Mouse (Mus musculus): ENCODE data around the gene Sorcs2. TPM values are rescaled to one million over a fixed set of nuclear protein-coding genes. Genes with fewer than 3 reads are reported as not detected.

Gene Sorcs2
- total and polyA plus RNA-seq, 3 experiments: 0.42 to 1.6 (median 0.46) TPM

- no peak for DNase-seq (ENCODE audit: extremely low read depth)
- no peak overlapping the region for H3K27ac ChIP-seq (ENCODE audit: insufficient read depth, low read depth)
- no peak overlapping the region for H3K4me2 ChIP-seq (ENCODE audit: insufficient read depth, low read depth, poor library complexity, severe bottlenecking)
- in situ Hi-C loops (cut with MboI; ENCODE audit: low pct_ligation_motif_present, low pct_unique_long_range_greater_than_20kb, low sequenced_read_pairs) (no loop called here), dilution Hi-C loops (cut with MboI; ENCODE audit: extremely low pct_ligation_motif_present, extremely low pct_unique_long_range_greater_than_20kb, low sequenced_read_pairs) (no loop called here)
- no peaks in the 10 kb centered on the region for H3K36me3 ChIP-seq (replicated peaks in 1 of 2; ENCODE audit: control insufficient read depth in 1 of 2, insufficient read depth in 1 of 2, low read length in 1 of 2)
- no peak overlapping the region for H3K4me3 ChIP-seq (replicated peaks in 1 of 3; ENCODE audit: low read depth in 2 of 3, low read length in 2 of 3, poor library complexity in 1 of 3)
- peaks cover 90% of the 10 kb centered on the region for H3K27me3 ChIP-seq (replicated peaks)
- H3K9ac ChIP-seq (ENCODE audit: insufficient read depth, low read depth): no peak overlapping the region
- H3K79me2 ChIP-seq (replicated peaks; ENCODE audit: control insufficient read depth, extremely low read depth, insufficient read depth, poor library complexity, severe bottlenecking): no peaks in the 10 kb centered on the region
- TF ChIP-seq KAT2A (IDR thresholded peaks at IDR 0.05; ENCODE audit: insufficient replicate concordance, low read length): no peak
- no peak for TF ChIP-seq MAZ (IDR thresholded peaks at IDR 0.05; ENCODE audit: low read depth, low read length)
- TF ChIP-seq BHLHE40 (IDR thresholded peaks at IDR 0.05; ENCODE audit: low read depth, low read length): no peak
- no peak for TF ChIP-seq NELFE (IDR thresholded peaks at IDR 0.05; ENCODE audit: low read depth, low read length)
- TF ChIP-seq MAX (IDR thresholded peaks at IDR 0.05; ENCODE audit: low read length): no peak
- TF ChIP-seq USF2 (conservative IDR thresholded peaks at IDR 0.05; ENCODE audit: low read depth, low read length): no peak
- no peak for TF ChIP-seq UBTF (IDR thresholded peaks at IDR 0.05; ENCODE audit: low read depth, low read length)
- no peak for TF ChIP-seq NRF1 (IDR thresholded peaks at IDR 0.05; ENCODE audit: low read depth, low read length)
- peaks cover 6% of the 10 kb centered on the region for H3K9me3 ChIP-seq (replicated peaks; ENCODE audit: low read length)
- H3K4me1 ChIP-seq (ENCODE audit: control insufficient read depth in 1 of 2, insufficient read depth in 2 of 2): peaks cover 0 to 7% of the 10 kb centered on the region in 2 experiments; a peak in 1 of 4 replicates
Observed at GRCm38 (mm10) chr5:36434398-36434967, 36.5 kb upstream of the Sorcs2 start.

DNA sequence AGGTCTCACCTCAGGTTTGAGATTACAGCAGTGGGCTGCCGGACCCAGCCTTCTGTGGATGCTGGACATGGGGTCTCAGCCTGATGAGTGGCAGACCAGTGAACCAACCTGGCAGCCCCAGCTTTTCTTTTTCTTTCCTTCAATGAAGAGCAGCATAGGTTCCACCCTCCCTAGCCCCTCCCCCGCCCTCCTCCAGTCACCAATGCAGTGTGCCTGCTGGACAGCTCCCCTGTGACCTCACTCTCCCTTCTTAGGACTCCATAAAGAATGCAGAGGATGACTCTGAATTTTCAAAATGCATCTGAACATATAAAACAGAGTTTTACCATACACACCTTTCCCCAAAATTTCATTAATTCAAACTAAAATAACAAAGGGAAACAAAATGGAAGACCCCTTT, 33.8 kb upstream of the Sorcs2 start:
- Histone ChIP-seq H3K4me2 (ENCODE audit: insufficient read depth, low read depth, poor library complexity, severe bottlenecking) (no peak overlapping the region), H3K27ac (ENCODE audit: insufficient read depth, low read depth) (no peak overlapping the region), H3K9me3 (replicated peaks; ENCODE audit: low read length) (no peaks in the 10 kb centered on the region), H3K4me1 (ENCODE audit: control insufficient read depth in 1 of 2, insufficient read depth in 2 of 2) (peaks cover 0 to 7% of the 10 kb centered on the region in 2 experiments; a peak in 1 of 4 replicates), H3K36me3 (replicated peaks in 1 of 2; ENCODE audit: control insufficient read depth in 1 of 2, insufficient read depth in 1 of 2, low read length in 1 of 2) (no peaks in the 10 kb centered on the region), H3K9ac (ENCODE audit: insufficient read depth, low read depth) (no peak overlapping the region), H3K27me3 (replicated peaks) (peaks cover 89% of the 10 kb centered on the region), H3K79me2 (replicated peaks; ENCODE audit: control insufficient read depth, extremely low read depth, insufficient read depth, poor library complexity, severe bottlenecking) (no peaks in the 10 kb centered on the region), H3K4me3 (replicated peaks in 1 of 3; ENCODE audit: low read depth in 2 of 3, low read length in 2 of 3, poor library complexity in 1 of 3) (no peak overlapping the region)
- TF ChIP-seq ETS1 (conservative IDR thresholded peaks at IDR 0.05; ENCODE audit: low read depth, low read length): no peak
- TF ChIP-seq KAT2A (IDR thresholded peaks at IDR 0.05; ENCODE audit: insufficient replicate concordance, low read length): no peak
- TF ChIP-seq RAD21 (IDR thresholded peaks at IDR 0.05; ENCODE audit: low read depth, low read length): no peak
- no peak for TF ChIP-seq ZC3H11A (IDR thresholded peaks at IDR 0.05; ENCODE audit: low read depth, low read length)
- TF ChIP-seq MXI1 (IDR thresholded peaks at IDR 0.05; ENCODE audit: low read depth, low read length): no peak
- no peak for TF ChIP-seq PAX5 (IDR thresholded peaks at IDR 0.05; ENCODE audit: low read length)
- no peak for TF ChIP-seq MAX (IDR thresholded peaks at IDR 0.05; ENCODE audit: low read length)
- TF ChIP-seq USF1 (IDR thresholded peaks at IDR 0.05; ENCODE audit: low read depth, low read length): no peak
- no peak for DNase-seq (ENCODE audit: extremely low read depth)
- dilution Hi-C loops (cut with MboI; ENCODE audit: extremely low pct_ligation_motif_present, extremely low pct_unique_long_range_greater_than_20kb, low sequenced_read_pairs) (no loop called here), in situ Hi-C loops (cut with MboI; ENCODE audit: low pct_ligation_motif_present, low pct_unique_long_range_greater_than_20kb, low sequenced_read_pairs) (no loop called here)

All from CH12.LX (cell line).